Mouse (Mus musculus): ENCODE results near the gene Zyx. TPM values are rescaled to one million over a fixed set of nuclear protein-coding genes. Genes with fewer than 3 reads are reported as not detected.

Zyx gene
- polyA plus RNA-seq (2012; ENCODE audit: insufficient read depth, insufficient read length, missing spikeins) = 88.7 and 98.6 TPM in 2 replicates

- Histone ChIP-seq H3K27ac (ENCODE audit: insufficient read depth, low read depth, low read length) (peak within 1 kb of the TSS; percentile 70), H3K4me3 (ENCODE audit: insufficient read depth, low read length) (peak within 1 kb of the TSS; percentile 68), H3K4me1 (ENCODE audit: control insufficient read depth, insufficient read depth, low read length) (peaks cover 36% of the 10 kb centered on the region)
- TF ChIP-seq CTCF (IDR thresholded peaks at IDR 0.05; ENCODE audit: low read depth, low read length) = no peak
- no peak for TF ChIP-seq POLR2A (IDR thresholded peaks at IDR 0.05; ENCODE audit: borderline replicate concordance, low read depth, low read length)
Measured at GRCm38 (mm10) chr6:42349426-42350020, at the start of gene Zyx. Gene Zyx, plus strand, starts transcription at chr6:42349630.

DNA sequence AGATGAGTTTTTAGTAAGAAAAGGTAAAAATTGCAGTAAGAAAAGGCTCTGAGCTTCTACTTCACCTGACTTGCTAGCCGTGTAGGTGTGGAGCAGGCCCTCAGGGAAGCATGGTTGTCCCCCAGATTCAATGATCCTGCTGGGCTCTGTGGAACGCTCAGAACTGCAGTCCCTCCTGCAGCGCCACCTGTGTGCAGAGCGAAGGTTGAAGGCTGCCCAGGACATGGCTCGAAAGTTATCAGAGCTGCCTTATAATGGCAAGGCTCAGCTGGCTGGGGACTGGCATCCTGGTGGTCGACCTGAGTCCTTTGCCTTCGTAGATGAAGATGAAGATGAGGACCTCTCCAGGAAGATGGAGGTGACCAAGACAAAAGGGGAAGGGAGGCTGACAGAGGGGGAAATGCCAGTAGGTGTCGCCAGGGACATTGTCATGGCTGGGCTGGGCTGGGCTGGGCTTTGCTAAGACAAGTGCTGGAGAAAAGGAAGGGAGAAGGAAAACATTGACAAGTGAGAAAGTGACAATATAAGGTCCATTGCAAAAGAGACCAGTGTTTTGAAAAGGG is 39.5 kb upstream of the Zyx start:
- Histone ChIP-seq H3K27ac (ENCODE audit: insufficient read depth, low read depth, low read length) (no peak overlapping the region), H3K4me3 (ENCODE audit: insufficient read depth, low read length) (no peak overlapping the region), H3K4me1 (ENCODE audit: control insufficient read depth, insufficient read depth, low read length) (peaks cover 9% of the 10 kb centered on the region)
- TF ChIP-seq CTCF (IDR thresholded peaks at IDR 0.05; ENCODE audit: low read depth, low read length) (no peak), POLR2A (IDR thresholded peaks at IDR 0.05; ENCODE audit: borderline replicate concordance, low read depth, low read length) (no peak)

DNA sequence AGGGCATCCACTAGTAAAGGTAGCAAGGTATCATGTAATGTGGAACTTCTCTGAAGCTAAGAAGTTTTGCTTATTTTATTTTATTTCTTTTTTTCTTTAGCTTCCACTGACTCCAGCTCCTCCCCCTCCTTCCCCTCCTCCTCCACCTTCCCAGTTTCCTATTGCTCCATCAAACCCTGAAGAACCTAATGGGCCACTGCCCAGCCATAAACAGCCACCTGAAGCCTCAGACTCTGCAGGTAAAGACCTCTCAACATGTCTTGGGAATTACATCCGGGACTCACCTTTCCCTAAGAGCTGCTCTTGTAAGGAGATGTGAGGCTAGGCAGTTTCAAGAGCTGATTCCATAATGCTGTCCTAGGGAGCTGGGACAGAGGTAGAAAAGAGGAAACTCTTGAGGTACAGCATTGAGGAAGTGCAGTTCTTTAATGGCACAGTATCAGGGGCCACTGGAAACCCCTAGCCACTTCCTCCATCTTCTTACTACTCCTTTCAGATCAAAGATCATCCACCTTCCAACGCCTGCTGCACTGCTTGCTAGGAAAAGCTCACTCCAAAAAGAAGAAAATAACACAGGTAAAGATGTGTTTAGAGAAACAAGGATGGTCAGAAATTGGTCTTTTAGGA is 38.9 kb upstream of the Zyx start:
- TF ChIP-seq CTCF (IDR thresholded peaks at IDR 0.05; ENCODE audit: low read depth, low read length) (no peak), POLR2A (IDR thresholded peaks at IDR 0.05; ENCODE audit: borderline replicate concordance, low read depth, low read length) (no peak)
- Histone ChIP-seq H3K4me3 (ENCODE audit: insufficient read depth, low read length) (no peak overlapping the region), H3K27ac (ENCODE audit: insufficient read depth, low read depth, low read length) (no peak overlapping the region), H3K4me1 (ENCODE audit: control insufficient read depth, insufficient read depth, low read length) (peaks cover 9% of the 10 kb centered on the region)

- TF ChIP-seq CTCF (IDR thresholded peaks at IDR 0.05; ENCODE audit: low read depth, low read length) = no peak
- no peak for TF ChIP-seq POLR2A (IDR thresholded peaks at IDR 0.05; ENCODE audit: borderline replicate concordance, low read depth, low read length)
- Histone ChIP-seq H3K27ac (ENCODE audit: insufficient read depth, low read depth, low read length) (no peak overlapping the region), H3K4me1 (ENCODE audit: control insufficient read depth, insufficient read depth, low read length) (no peaks in the 10 kb centered on the region), H3K4me3 (ENCODE audit: insufficient read depth, low read length) (no peak overlapping the region)
Measured at GRCm38 (mm10) chr6:42318293-42318692, 31.1 kb upstream of the Zyx start.

GRCm38 (mm10) chr6:42323371-42324066 is 25.9 kb upstream of the Zyx start:
- no peak for TF ChIP-seq CTCF (IDR thresholded peaks at IDR 0.05; ENCODE audit: low read depth, low read length)
- TF ChIP-seq POLR2A (IDR thresholded peaks at IDR 0.05; ENCODE audit: borderline replicate concordance, low read depth, low read length) = no peak
- no peak overlapping the region for H3K27ac ChIP-seq (ENCODE audit: insufficient read depth, low read depth, low read length)
- no peak overlapping the region for H3K4me3 ChIP-seq (ENCODE audit: insufficient read depth, low read length)
- H3K4me1 ChIP-seq (ENCODE audit: control insufficient read depth, insufficient read depth, low read length) = 0 out of 2 replicates have a peak, but pooled peaks cover 3% of the 10 kb centered on the region

GRCm38 (mm10) chr6:42324067-42324481 is 25.4 kb upstream of the Zyx start:
- H3K4me1 ChIP-seq (ENCODE audit: control insufficient read depth, insufficient read depth, low read length) = 0 out of 2 replicates have a peak, but pooled peaks cover 3% of the 10 kb centered on the region
- H3K4me3 ChIP-seq (ENCODE audit: insufficient read depth, low read length) = peak overlapping the region; percentile 53
- H3K27ac ChIP-seq (ENCODE audit: insufficient read depth, low read depth, low read length) = no peak overlapping the region
- TF ChIP-seq POLR2A (IDR thresholded peaks at IDR 0.05; ENCODE audit: borderline replicate concordance, low read depth, low read length) = no peak
- no peak for TF ChIP-seq CTCF (IDR thresholded peaks at IDR 0.05; ENCODE audit: low read depth, low read length)

- no peak for TF ChIP-seq CTCF (IDR thresholded peaks at IDR 0.05; ENCODE audit: low read depth, low read length)
- no peak for TF ChIP-seq POLR2A (IDR thresholded peaks at IDR 0.05; ENCODE audit: borderline replicate concordance, low read depth, low read length)
- H3K4me3 ChIP-seq (ENCODE audit: insufficient read depth, low read length) = peak within 1 kb of the TSS; percentile 53
- 0 out of 2 replicates have a peak, but pooled peaks cover 3% of the 10 kb centered on the region for H3K4me1 ChIP-seq (ENCODE audit: control insufficient read depth, insufficient read depth, low read length)
- H3K27ac ChIP-seq (ENCODE audit: insufficient read depth, low read depth, low read length) = no peak within 1 kb of the TSS
Measured at GRCm38 (mm10) chr6:42324482-42325267, 24.8 kb upstream of the Zyx start, which contains the start of gene Fam131b. Gene Fam131b, minus strand, starts transcription at chr6:42324643.

DNA sequence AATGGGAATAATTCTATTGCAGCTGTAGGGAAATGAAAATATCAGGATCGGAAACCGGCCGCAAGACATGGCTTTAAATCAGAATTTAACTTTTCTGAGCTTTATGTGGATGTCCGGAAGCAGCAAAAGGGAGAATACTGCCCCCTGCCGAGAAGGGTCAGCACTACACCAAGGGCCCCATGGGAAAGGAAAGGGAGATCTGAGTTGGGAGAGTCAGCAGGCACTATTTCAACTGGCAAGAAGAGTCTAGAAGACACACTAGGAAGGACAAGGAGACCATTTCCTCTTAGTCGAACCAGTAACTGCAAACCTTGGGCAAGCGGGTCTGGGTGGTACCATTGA is 24.2 kb upstream of the Zyx start:
- no peak overlapping the region for H3K27ac ChIP-seq (ENCODE audit: insufficient read depth, low read depth, low read length)
- TF ChIP-seq CTCF (IDR thresholded peaks at IDR 0.05; ENCODE audit: low read depth, low read length) (peak; percentile 67), POLR2A (IDR thresholded peaks at IDR 0.05; ENCODE audit: borderline replicate concordance, low read depth, low read length) (no peak)
- H3K4me1 ChIP-seq (ENCODE audit: control insufficient read depth, insufficient read depth, low read length) = 0 out of 2 replicates have a peak, but pooled peaks cover 3% of the 10 kb centered on the region
- peak overlapping the region; percentile 53 for H3K4me3 ChIP-seq (ENCODE audit: insufficient read depth, low read length)

DNA sequence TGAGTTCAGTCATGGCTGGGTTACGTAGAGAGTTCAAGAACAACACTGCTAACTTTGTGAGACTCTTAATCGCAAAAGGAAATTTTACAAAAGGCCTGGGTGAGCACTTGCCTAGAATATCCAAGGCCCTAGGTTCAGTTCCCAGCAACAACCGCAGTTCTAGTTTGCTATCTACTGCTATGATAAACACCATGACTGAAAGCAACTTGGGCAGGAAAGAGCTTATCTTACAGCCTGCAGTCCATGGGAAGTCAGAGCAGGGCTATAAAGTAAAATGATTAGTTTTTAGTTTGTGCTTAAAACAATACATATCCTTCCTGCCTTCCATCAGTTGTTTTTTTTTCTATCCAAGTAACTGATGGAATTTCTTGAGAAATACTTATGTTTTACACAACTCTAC is 22.9 kb upstream of the Zyx start:
- TF ChIP-seq CTCF (IDR thresholded peaks at IDR 0.05; ENCODE audit: low read depth, low read length) (no peak), POLR2A (IDR thresholded peaks at IDR 0.05; ENCODE audit: borderline replicate concordance, low read depth, low read length) (no peak)
- no peak overlapping the region for H3K4me3 ChIP-seq (ENCODE audit: insufficient read depth, low read length)
- H3K4me1 ChIP-seq (ENCODE audit: control insufficient read depth, insufficient read depth, low read length) = 0 out of 2 replicates have a peak, but pooled peaks cover 3% of the 10 kb centered on the region
- no peak overlapping the region for H3K27ac ChIP-seq (ENCODE audit: insufficient read depth, low read depth, low read length)
